Mouse (Mus musculus) ES-E14 (cell line): ENCODE data around the gene Chmp5.

ENCODE experiments used
- CHD2 ChIP-seq: IDR thresholded peaks from 2 replicates; pipeline ENCODE4 v1.6.1; 2014; ENCODE audit warnings: mild to moderate bottlenecking, low read depth, low read length, inconsistent platforms
- HCFC1 ChIP-seq: IDR thresholded peaks from 2 replicates; pipeline ENCODE4 v1.6.1; 2012; ENCODE audit warnings: low read length, inconsistent platforms, borderline replicate concordance; ENCODE audit not compliant: insufficient read depth
- ZNF384 ChIP-seq: IDR thresholded peaks from 2 replicates; pipeline ENCODE4 v1.6.1; 2012; ENCODE audit warnings: low read depth, low read length, inconsistent platforms

DNA sequence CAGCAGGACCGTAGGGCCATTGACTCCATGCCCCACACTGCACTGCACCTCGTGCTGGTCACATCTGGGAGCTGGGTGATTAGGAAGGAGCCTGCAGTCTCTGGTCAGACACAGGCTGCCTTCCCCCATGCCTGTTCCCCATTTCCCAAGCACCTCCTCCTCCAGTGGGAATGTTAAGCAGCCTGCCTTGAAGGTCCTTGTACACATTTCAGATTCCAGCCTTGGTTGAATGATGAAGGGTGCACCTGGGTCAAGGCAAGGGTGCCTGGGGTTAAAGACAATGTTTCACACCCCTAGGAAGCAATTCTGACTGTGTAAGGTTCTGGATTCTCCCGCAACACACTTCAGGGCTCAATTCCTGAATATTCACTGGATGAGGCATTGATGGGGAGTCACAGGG, 26.9 kb upstream of the Chmp5 start:
- TF ChIP-seq CHD2 (no peak), HCFC1 (no peak), ZNF384 (no peak)
